Mouse (Mus musculus): ENCODE data around the gene Serpina1f.
"Not testable (repeated sequence)": the region's sequence is repeated elsewhere in the genome, so short reads cannot be mapped to it uniquely, and the experiment has no call there.

The Serpina1f gene

GRCm38 (mm10) chr12:103695429-103695828 is at the start of gene Serpina1f:
Serpina1f (minus strand) TSS chr12:103695529.
- DNase-seq (ENCODE audit: extremely low read depth, insufficient read length, low spot score), result no peak

GRCm38 (mm10) chr12:103737791-103738580 is 42.7 kb upstream of the Serpina1f start:
- not testable (repeated sequence) for DNase-seq (ENCODE audit: extremely low read depth, insufficient read length, low spot score)

DNA sequence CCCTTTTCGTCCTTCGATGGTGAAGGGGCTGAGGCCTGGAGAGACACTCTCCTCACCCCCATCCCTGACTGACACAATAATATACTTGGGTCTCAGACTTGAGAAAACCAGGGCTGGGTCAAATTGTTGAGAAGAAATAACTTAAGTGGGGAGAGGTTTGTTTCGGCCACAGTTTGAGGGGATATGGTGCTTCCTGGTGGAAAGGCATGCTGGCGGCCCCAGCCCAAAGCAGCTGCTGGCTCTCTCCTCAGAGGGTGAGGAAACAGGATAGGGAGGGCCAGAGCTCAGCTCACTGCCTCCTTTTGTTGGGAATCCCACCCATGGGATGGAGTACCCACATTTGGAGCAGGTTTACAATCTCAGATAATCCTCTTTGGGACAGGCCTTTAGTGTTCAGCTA is 40.2 kb upstream of the Serpina1f start:
- not testable (repeated sequence) for DNase-seq (ENCODE audit: extremely low read depth, insufficient read length, low spot score)

DNA sequence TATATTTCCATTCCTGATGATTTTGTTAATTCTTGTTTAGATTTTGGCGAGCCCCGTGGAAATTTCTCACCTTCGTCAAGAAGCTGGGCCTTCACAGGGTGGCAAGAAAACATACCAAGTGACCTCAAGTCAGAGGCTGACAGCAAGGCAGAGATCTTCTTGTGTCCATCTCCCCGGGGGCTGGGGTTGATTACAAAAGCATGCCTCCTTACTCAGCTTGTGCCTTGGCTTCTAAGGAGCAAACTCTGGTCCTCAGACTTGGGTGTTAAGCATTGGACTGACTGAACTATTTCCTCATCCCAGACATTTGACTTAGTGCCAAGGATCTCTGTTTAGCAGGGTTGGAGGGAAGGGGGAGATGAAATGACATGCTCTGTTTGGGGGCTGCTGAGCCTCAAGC is 39.8 kb upstream of the Serpina1f start:
- not testable (repeated sequence) for DNase-seq (ENCODE audit: extremely low read depth, insufficient read length, low spot score)

- DNase-seq (ENCODE audit: extremely low read depth, insufficient read length, low spot score), result no peak
These were observed 16.2 kb upstream of the Serpina1f start for GRCm38 (mm10) chr12:103711537-103711936.

GRCm38 (mm10) chr12:103710405-103710804 is 15.1 kb upstream of the Serpina1f start:
- no peak for DNase-seq (ENCODE audit: extremely low read depth, insufficient read length, low spot score)

GRCm38 (mm10) chr12:103706113-103706512 is 10.8 kb upstream of the Serpina1f start:
- DNase-seq (ENCODE audit: extremely low read depth, insufficient read length, low spot score), result no peak

DNA sequence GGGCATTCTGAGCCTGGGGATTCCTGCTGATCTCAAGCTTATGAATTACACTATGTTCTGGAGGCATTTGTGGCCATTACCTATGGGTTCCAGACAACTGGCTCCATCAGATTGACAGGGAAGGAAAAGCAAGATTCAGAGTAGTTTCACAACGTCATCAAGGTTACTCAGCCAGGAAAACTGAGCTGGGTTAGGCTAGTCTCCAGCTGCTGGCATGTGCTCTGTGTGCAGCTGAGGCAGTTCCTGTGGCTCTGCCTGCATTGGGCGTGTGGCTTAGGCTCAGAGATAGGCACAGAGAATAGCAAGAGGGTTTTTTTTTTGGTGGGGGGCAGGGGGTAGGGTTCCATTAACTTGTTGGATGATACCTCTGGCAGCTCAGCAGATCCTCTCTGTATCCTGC is 10.2 kb upstream of the Serpina1f start:
- no peak for DNase-seq (ENCODE audit: extremely low read depth, insufficient read length, low spot score)

DNA sequence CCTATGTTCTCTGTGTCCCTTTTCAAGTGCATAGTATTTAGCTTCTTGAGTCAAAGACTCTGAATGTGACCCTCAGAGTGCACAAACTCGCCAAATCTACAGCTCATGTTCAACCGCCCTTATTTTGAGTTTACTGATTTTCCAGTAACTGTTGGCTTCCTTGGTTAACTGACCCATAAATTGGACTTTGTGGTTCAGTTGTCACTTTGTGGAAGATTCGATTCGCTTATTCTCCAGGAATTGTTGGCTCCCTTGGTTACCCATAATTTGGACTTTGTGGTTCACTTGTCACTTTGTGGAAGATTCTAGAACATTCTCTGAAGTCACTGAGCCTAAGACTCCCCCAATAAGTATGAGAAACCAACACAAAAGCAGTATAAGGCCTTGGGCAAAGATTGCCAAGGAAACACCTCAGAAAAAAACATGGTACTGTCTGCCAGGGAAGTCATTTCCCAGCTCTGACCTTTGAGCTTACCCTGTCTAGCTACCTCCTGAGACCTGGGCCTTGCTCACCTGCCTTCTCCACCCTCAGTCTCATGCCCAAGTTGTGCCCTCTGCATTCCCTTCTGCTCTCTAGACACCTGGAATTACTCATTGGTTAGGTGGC is 4.9 kb upstream of the Serpina1f start:
- no peak for DNase-seq (ENCODE audit: extremely low read depth, insufficient read length, low spot score)

- no peak for DNase-seq (ENCODE audit: extremely low read depth, insufficient read length, low spot score)
These were observed 7.0 kb downstream of the Serpina1f start for GRCm38 (mm10) chr12:103688221-103688814.

GRCm38 (mm10) chr12:103687021-103687420 is 8.3 kb downstream of the Serpina1f start:
- no peak for DNase-seq (ENCODE audit: extremely low read depth, insufficient read length, low spot score)

DNA sequence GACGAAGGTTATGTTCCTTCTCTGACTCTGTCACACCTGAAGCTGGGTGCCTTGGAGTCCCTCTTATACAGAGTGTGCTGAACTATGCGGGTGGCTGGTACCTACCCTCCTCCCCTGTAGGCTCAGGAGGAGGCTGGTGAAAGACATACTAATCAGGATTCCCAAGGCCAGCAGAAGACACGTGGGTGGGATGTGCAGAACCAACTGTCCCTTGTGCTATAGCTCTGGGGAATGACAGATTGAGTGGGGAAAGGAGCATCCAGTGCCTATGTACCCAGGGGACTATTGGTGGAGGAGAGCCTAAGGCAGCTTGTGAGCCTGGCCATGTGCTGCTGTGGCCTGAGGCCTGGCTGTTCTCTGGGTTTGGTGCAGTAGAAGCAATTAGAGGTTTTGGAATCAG is 9.3 kb downstream of the Serpina1f start:
- no peak for DNase-seq (ENCODE audit: extremely low read depth, insufficient read length, low spot score)

GRCm38 (mm10) chr12:103685386-103685785 is 9.9 kb downstream of the Serpina1f start:
- no peak for DNase-seq (ENCODE audit: extremely low read depth, insufficient read length, low spot score)

- peak; percentile 4 for DNase-seq (ENCODE audit: extremely low read depth, insufficient read length, low spot score)
These were observed 11.6 kb downstream of the Serpina1f start for GRCm38 (mm10) chr12:103683775-103684174.

DNA sequence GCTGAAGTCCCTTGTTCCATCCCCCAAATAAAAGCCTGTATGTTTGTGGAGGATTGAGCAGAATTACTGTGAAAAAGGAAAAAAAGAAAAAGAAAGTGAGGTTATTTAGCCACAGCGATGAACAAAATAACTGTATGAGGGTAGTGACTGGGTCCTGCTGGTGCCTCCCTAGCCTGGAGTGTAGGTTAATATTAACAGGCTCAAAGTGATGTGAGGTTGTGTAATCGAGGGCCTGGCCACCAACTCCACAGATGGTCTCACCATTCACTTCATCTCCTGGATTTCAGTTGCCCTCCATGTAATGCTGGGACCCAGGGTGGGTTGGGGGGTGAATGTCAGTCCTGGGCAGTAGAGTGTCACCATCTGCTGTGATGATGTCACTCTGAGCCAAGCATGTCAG is 13.6 kb downstream of the Serpina1f start:
- no peak for DNase-seq (ENCODE audit: extremely low read depth, insufficient read length, low spot score)

DNA sequence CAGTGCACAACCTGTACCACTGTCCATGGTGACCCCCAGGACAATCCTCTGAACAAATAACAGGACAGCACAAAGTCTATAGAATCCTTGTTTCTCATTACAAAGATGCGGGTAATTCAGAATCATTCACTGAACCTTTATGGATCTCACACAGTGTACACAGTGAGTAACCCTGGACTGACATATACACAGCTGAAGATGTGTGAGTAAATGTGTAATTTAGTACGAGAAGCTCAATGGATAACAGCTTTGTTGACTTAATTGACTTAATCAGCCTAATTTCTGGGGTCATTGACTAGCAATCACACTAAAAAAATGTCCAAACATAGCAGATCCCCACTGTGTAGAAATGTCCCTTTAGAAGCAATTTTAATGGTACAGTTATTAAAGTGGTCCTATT is 14.2 kb downstream of the Serpina1f start:
- no peak for DNase-seq (ENCODE audit: extremely low read depth, insufficient read length, low spot score)

DNA sequence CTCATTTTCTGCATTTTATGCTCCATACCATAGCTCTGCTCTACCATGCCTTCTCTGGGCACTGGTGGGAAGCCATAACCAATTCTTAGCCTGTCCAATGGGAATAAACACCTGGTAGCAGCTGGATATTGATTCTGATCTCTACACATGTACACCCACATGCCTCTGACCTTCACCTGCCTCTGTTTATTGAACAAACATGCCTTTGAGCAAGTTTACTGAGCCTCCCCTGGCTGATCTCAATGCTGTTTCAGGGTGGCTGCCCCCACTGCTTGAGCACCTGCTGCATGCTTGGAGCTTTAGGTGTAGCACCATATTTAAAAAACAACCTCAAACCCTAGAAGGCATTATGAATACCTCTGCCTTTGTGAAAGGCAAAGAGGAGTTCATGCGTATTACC is 15.5 kb downstream of the Serpina1f start:
- DNase-seq (ENCODE audit: extremely low read depth, insufficient read length, low spot score), result not testable (repeated sequence)

DNA sequence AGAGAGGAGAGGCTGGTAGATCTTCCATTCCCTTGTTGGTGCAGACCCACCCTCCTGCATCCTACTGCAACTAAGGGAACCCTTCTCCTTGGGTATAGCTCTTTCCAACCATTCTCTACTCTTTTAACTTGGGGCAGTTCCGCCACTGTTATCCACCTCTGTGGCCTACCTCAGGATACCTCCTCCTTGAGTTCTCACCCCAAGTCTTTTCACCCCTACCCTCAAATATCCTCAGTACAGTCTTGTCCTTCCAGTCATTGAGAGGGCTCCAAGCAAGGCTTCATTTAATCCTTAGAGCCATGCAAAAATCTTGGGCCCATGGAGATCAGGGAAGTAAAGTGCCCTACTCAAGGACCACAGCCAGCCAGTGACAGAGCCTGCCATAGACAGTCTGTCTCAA is 19.3 kb downstream of the Serpina1f start, which contains the start of gene Serpina16:
Serpina16 (minus strand) TSS at position 101 of the 400 bp plus-strand sequence.
- DNase-seq (ENCODE audit: extremely low read depth, insufficient read length, low spot score), result no peak

DNA sequence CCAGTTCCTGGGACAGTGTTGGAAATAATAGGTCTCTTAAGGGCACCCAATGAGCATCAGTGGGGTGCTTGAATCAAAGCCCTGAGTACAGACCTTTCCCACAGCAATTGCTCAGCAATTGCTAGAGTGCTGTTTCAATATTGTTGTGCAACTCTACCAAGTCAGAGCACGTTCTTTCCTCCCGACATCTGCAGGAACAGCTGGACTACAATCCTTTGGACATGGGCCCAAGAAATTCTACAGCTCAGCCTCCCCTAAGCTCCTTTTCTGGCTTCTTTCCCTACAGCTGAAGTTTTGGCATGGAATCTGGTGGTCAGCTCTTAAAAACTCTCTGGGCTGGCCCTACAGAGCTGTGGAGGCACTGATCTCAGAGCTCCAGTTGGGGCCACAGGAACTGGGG is 22.1 kb downstream of the Serpina1f start:
- DNase-seq (ENCODE audit: extremely low read depth, insufficient read length, low spot score), result no peak

GRCm38 (mm10) chr12:103671483-103671882 is 23.8 kb downstream of the Serpina1f start:
- DNase-seq (ENCODE audit: extremely low read depth, insufficient read length, low spot score), result no peak

GRCm38 (mm10) chr12:103670964-103671363 is 24.4 kb downstream of the Serpina1f start:
- no peak for DNase-seq (ENCODE audit: extremely low read depth, insufficient read length, low spot score)

DNA sequence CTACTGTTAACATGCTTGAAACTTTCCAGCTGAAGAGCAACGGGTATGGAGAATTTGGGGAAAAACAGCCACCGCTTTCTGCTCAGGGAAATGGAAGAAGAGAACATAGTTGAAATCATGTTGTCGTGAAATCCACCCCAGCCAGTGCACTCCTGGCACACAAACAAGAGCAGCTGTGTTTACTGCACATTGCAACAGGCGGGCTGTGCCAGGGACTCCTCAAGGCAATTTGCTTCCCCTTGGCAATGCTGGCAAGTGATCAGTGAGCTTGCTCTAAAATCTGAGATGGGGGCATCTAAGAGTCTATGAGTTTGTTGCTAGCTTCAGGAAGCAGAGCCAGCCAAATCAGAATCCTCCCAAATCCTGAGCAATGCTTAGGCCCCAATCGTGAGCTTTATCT is 25.0 kb downstream of the Serpina1f start:
- no peak for DNase-seq (ENCODE audit: extremely low read depth, insufficient read length, low spot score)
